ENCODE assay signal across 8 mouse cellular contexts in the genomic region with DNA sequence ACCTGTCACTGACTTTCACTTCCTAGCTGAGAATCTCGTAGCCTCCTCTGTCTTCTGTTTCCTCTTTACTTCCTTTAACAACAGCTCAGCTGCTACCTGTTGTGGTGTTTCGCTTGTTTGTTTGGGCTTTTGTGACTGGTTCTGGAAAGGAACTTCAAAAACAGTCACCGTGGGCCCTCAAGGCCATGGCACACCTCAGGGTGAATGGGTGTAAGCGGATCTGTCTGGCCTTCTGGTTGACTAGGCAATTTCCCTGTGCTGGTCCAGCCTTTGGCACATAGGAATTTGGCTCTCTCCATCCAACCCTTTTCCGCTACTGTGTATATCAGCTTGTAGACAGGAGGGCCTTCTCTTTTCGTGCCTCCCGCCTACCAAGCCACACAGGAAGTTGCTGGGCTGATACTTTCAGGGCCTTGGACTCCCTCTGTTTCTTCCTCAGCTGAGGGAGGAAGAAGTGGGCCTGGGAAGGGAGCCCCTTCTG. TPM values are rescaled to one million over a fixed set of nuclear protein-coding genes. Genes with fewer than 3 reads are reported as not detected.
DNase-seq lines count a peak whose midpoint lies in the region; ATAC-seq and TF ChIP-seq lines count a peak whose summit lies in the region.

No protein-coding gene starts in this region.

- peaks cover 23% of the 10 kb centered on the region for H3K4me1 ChIP-seq in neural tube, embryonic 12.5 days
- H3K4me1 ChIP-seq in liver, embryonic 15.5 days (replicated peaks): peaks cover 61% of the 10 kb centered on the region

- TF ChIP-seq CTCF in layer of hippocampus, adult 2 months (conservative IDR thresholded peaks at IDR 0.05): no peak

- no peak overlapping the region for H3K27ac ChIP-seq in neural tube, embryonic 12.5 days
- peak overlapping the region; percentile 51; the same call in 1 of the 2 replicates for H3K27ac ChIP-seq in liver, embryonic 15.5 days (replicated peaks)
- H3K27ac ChIP-seq in layer of hippocampus, adult 2 months: no peak overlapping the region; the same call in 1 of the 2 replicates

- DNase-seq in heart, adult 18-20 months: peak; percentile 59 to 60
- DNase-seq in heart, postnatal 4 days: no peak
- DNase-seq in neural tube, embryonic 10.5 days (ENCODE audit: extremely low spot score, low spot score): no peak
- peak; percentile 58 to 63 for DNase-seq in thymus, postnatal 36 days
- no peak for DNase-seq in layer of hippocampus, adult 9-11 months
- DNase-seq in layer of hippocampus, adult 2 months (ENCODE audit: low spot score in 2 of 2): no peak

- peaks cover 51% of the 10 kb centered on the region for H3K27me3 ChIP-seq in neural tube, embryonic 12.5 days (replicated peaks)
- peaks cover 63% of the 10 kb centered on the region for H3K27me3 ChIP-seq in liver, embryonic 15.5 days

- no peak for ATAC-seq in neural tube, embryonic 12.5 days (ENCODE audit: low FRiP score, low read depth)
- ATAC-seq in liver, embryonic 15.5 days (ENCODE audit: insufficient read depth): no peak

- no peak overlapping the region for H3K9ac ChIP-seq in neural tube, embryonic 12.5 days
- H3K9ac ChIP-seq in liver, embryonic 15.5 days: no peak overlapping the region

- peak overlapping the region; percentile 100; the same call in 1 of the 2 replicates for H3K4me2 ChIP-seq in neural tube, embryonic 12.5 days (replicated peaks)
- peak overlapping the region; percentile 75 for H3K4me2 ChIP-seq in liver, embryonic 15.5 days

- no peak overlapping the region for H3K4me3 ChIP-seq in neural tube, embryonic 12.5 days
- H3K4me3 ChIP-seq in liver, embryonic 15.5 days (replicated peaks): peak overlapping the region; percentile 61
- H3K4me3 ChIP-seq in layer of hippocampus, adult 2 months: no peak overlapping the region

- 86% methylated on average over 7 of the region's 7 CpGs for WGBS in neural tube, embryonic 12.5 days
- 32% methylated on average over 7 of the region's 7 CpGs for WGBS in liver, embryonic 15.5 days (ENCODE audit: insufficient replicate concordance)

- no peaks in the 10 kb centered on the region for H3K9me3 ChIP-seq in neural tube, embryonic 12.5 days
- H3K9me3 ChIP-seq in liver, embryonic 15.5 days (replicated peaks): no peaks in the 10 kb centered on the region

- no peaks in the 10 kb centered on the region for H3K36me3 ChIP-seq in neural tube, embryonic 12.5 days
- no peaks in the 10 kb centered on the region for H3K36me3 ChIP-seq in liver, embryonic 15.5 days (replicated peaks)

RNA-seq across cellular contexts. Expression of gene Rcsd1, which starts 3.6 kb away (rescaled TPM):
- total RNA-seq in heart, adult 18-20 months (2021): 10 to 100 TPM; 66.6 to 67.6 TPM
- total RNA-seq in heart, postnatal 4 days (2021): 100 to 1,000 TPM; 107 to 115 TPM
- polyA plus RNA-seq in neural tube, embryonic 12.5 days (2016; fragmentation: Nextera tagmentation; extraction: Ambion mirVana): 13.8 and 15.2 TPM in 2 replicates
- polyA plus RNA-seq in liver, embryonic 15.5 days (2015; fragmentation: Nextera tagmentation; extraction: Ambion mirVana): 11.5 and 12.0 TPM in 2 replicates
- total RNA-seq in layer of hippocampus, adult 2 months (2021): 1 to 10 TPM; 3.7 to 4.9 TPM

RNA-seq across cellular contexts. Expression of gene Creg1, which starts 57.6 kb away (rescaled TPM):
- total RNA-seq in heart, adult 18-20 months (2021): 10 to 100 TPM; 88.6 to 92.2 TPM
- total RNA-seq in heart, postnatal 4 days (2021): 10 to 100 TPM; 24.3 to 28.7 TPM
- polyA plus RNA-seq in neural tube, embryonic 12.5 days (2016; fragmentation: Nextera tagmentation; extraction: Ambion mirVana): 33.0 and 33.1 TPM in 2 replicates
- 334 TPM in 2 replicates for polyA plus RNA-seq in liver, embryonic 15.5 days (2015; fragmentation: Nextera tagmentation; extraction: Ambion mirVana)
- 10 to 100 TPM; 23.8 to 26.4 TPM for total RNA-seq in layer of hippocampus, adult 2 months (2021)

Comparison
In these comparisons a context has a peak if more than half of its experiments do, and no peak if none do; other contexts are left out.
1. DNase-seq: peak in heart, adult 18-20 months (2 of 2) and thymus, postnatal 36 days (2 of 2); none in heart, postnatal 4 days (single experiment), neural tube, embryonic 10.5 days (single experiment), layer of hippocampus, adult 9-11 months (single experiment) and layer of hippocampus, adult 2 months (0 of 2).
2. RNA of gene Rcsd1, which starts 3.6 kb away (total RNA-seq): 107 to 115 TPM in heart, postnatal 4 days and 66.6 to 67.6 TPM in heart, adult 18-20 months; 3.7 to 4.9 TPM in layer of hippocampus, adult 2 months; every median in the first group is over 10 times any median in the second.